Mouse (Mus musculus) intestine, embryonic 16.5 days (tissue): ENCODE measurements around the gene Ctsc. TPM values are rescaled to one million over a fixed set of nuclear protein-coding genes. Genes with fewer than 3 reads are reported as not detected.

ENCODE experiments used
- ATAC-seq: fragments of 200-750 bp; cut with Nextera tagmentation; 2 replicates; pipeline ENCODE4 v1.8.0; 2017; ENCODE audit warnings: moderate TSS enrichment, moderate library complexity
- H3K27ac ChIP-seq: fragments of 300-500 bp; sonication (generic); 2 replicates; pipeline ENCODE4 v1.5.1; 2014; ENCODE audit warnings: mild to moderate bottlenecking, low read length
- H3K27me3 ChIP-seq: fragments of 300-500 bp; sonication (generic); replicated peaks from 2 replicates; pipeline ENCODE4 v1.6.1; 2014; ENCODE audit warnings: low read length, control low read depth, mixed read lengths; ENCODE audit not compliant: control insufficient read depth, insufficient read depth
- H3K36me3 ChIP-seq: fragments of 300-500 bp; sonication (generic); 2 replicates; pipeline ENCODE4 v1.6.1; 2014; ENCODE audit warnings: low read length, control low read depth; ENCODE audit not compliant: control insufficient read depth, insufficient read depth
- H3K4me1 ChIP-seq: fragments of 300-500 bp; sonication (generic); 2 replicates; pipeline ENCODE4 v1.6.1; 2014; ENCODE audit warnings: low read length, control low read depth, mixed read lengths; ENCODE audit not compliant: control insufficient read depth, insufficient read depth
- H3K4me2 ChIP-seq: fragments of 300-500 bp; sonication (generic); 2 replicates; pipeline ENCODE4 v1.6.1; 2014; ENCODE audit warnings: low read depth, low read length, control low read depth
- H3K4me3 ChIP-seq: fragments of 300-500 bp; sonication (generic); 2 replicates; pipeline ENCODE4 v1.5.1; 2014; ENCODE audit warnings: mild to moderate bottlenecking, low read length
- H3K9ac ChIP-seq: fragments of 300-500 bp; sonication (generic); 2 replicates; pipeline ENCODE4 v1.6.1; 2014; ENCODE audit warnings: low read depth, low read length
- H3K9me3 ChIP-seq: fragments of 300-500 bp; sonication (generic); 2 replicates; pipeline ENCODE4 v1.6.1; 2016; ENCODE audit warnings: low read length, control low read depth; ENCODE audit not compliant: control insufficient read depth
- WGBS: fragments of 180-500 bp; shearing (Covaris S2); extraction: QIAGEN DNeasy Blood & Tissue Kit; methylation state at CpG from one replicate; pipeline ENCODE4 v1.1.7; 2014; 5-methylcytosine and 5-hydroxymethylcytosine counted together
- polyA plus RNA-seq: library from polyadenylated mRNA; unstranded; fragments of >200 nt; fragmentation: Nextera tagmentation; extraction: Ambion mirVana; gene quantifications from 2 replicates; pipeline ENCODE4 v1.2.1, GENCODE M21; 2015

Gene Ctsc
- polyA plus RNA-seq, 1 experiment from 2014 or later, result 95.8 TPM

DNA sequence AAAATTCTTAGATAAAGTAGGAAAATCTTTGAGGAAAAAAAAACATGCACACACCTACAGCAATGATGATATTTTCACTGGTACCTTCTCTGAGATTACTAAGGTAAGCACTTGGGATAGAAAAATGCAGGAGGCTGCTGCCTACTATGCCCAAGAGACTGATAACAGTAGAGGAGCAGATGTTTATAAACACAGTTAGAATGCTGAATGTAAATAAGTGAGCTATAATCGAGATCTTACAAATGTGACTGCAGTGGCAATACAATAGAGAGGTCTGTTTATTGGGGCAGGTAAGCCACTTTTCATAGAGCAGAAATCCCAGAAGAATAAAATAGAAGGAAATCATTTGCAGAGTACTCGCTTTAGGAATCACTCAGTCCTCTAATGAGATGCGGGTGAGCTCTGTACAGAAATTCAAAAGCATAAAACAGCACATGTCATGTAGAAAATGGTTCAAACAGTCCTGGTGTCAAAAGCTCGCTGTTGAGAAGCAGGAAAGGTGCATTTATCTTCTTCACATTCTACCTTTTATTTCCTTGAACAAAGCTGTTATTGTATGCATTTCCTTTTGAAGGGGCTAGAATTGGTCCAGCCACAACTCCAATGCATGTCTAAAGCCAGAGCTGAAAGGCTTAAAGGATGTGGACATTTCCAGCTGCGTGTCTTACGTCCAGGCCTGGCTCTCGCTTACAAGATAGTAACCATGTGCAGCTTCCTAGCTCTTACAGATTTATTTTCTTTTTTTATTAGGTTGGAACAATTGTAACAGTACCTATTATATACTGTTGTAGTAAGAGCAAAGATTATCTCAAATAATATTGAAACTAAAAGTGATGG is 80.4 kb downstream of the Ctsc start:
- no peak overlapping the region for H3K4me3 ChIP-seq
- H3K9ac ChIP-seq, result no peak overlapping the region
- H3K9me3 ChIP-seq, result no peaks in the 10 kb centered on the region
- H3K4me1 ChIP-seq, result no peaks in the 10 kb centered on the region
- ATAC-seq, result no peak
- H3K27ac ChIP-seq, result no peak overlapping the region
- H3K4me2 ChIP-seq, result no peak overlapping the region
- H3K27me3 ChIP-seq, result no peaks in the 10 kb centered on the region
- H3K36me3 ChIP-seq, result no peaks in the 10 kb centered on the region
- WGBS, result 66% methylated on average over 7 of the region's 7 CpGs

Other genes with a start within 250 kb of the Ctsc start
- 4.5 and 5.0 TPM in 2 replicates for gene Rab38, start 152.2 kb downstream of the Ctsc start, polyA plus RNA-seq